Mouse (Mus musculus): ENCODE results near the gene Rad54l2. TPM values are rescaled to one million over a fixed set of nuclear protein-coding genes. Genes with fewer than 3 reads are reported as not detected.

Rad54l2 gene
- 1 to 10 TPM in 1 of 2 experiments, under 1 TPM in 1; 0.77 to 4.0 TPM for polyA plus RNA-seq (2012; fragmentation: generic; extraction: Trizol)

DNA sequence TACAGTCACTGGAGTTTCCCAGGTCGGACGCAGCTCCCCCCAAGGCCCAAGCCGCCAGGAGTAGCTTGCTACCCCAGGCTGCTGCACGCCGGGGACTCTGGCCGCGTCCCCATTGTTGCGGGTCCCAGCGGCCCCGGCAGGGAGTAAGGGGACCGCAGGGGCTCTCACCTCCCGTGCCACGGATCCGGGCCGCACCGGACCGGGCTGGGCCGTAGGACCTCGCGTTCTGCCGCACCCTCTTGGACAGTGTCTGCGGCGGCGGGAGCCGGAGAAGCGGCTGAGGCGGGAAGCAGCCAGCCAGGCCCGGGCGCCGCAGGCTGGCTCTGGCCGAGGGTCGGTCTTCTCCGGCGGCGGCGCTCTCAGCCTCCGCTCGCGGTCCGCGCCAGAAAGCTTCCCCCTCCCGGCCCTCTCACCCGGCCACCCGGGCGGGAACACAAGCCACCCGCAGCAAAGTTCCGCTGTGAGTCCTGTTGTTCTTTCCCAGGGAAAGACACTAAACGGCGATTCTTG is at the start of gene Rad54l2:
Gene Rad54l2, minus strand, starts transcription at position 383 of the 510 bp plus-strand sequence.

GRCm38 (mm10) chr9:106821618-106822380 is 32.8 kb upstream of the Rad54l2 start, which contains the start of gene Dcaf1:
TSS of gene Dcaf1 (plus strand) at chr9:106821874.

DNA sequence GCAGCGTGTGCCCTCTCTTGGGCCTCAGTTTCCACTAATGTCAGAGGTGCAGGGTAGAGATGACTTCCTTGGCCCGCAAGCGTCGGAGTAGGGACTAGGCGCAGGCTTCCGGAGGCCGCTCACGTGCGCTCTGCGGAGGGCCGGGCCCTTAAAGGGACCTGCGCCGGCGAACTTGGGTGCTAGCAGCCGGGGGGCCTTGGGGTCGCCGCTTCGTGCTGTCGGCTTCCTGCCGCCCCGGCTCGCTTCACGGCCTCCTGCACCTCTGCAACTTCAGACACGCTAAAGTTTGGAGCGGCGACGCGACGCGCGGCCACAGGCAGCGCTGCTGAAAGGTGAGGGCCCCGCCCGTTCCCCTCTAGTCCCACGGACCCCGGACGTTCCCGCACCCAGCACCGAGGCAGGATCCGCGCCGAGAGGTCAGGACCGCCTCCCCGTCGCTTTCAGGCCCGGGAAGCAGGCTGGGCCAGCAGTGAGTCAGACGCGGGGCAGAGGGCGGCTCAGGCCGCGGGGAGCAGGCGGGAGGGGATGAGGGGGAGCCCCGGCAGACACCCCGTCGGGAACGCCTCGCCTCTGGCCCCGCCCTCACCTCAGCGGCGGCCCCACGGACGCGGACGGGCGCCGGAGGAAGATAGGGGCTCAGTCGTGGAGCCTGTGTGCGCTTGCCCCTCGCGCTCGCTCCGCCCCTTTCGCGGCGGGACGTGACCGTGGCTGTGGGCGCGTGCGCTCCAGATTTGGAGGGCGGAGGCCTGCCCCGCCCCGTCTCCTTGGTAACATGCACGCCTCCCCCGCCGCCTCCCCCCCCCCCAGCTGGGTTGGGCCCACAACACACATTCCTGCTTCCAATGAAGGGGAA is 103.5 kb downstream of the Rad54l2 start, which contains the start of gene Tex264:
Gene Tex264, minus strand, starts transcription at position 679 of the 853 bp plus-strand sequence.

GRCm38 (mm10) chr9:106655884-106656720 is 132.9 kb downstream of the Rad54l2 start, which contains the start of gene Grm2:
TSS of gene Grm2 (minus strand) at chr9:106656082.

Other genes with a start within 250 kb of the Rad54l2 start
- gene Iqcf3, start 227.6 kb downstream of the Rad54l2 start, polyA plus RNA-seq (2012; fragmentation: generic; extraction: Trizol), result not detected
- gene Iqcf4, start 218.2 kb downstream of the Rad54l2 start, polyA plus RNA-seq (2012; fragmentation: generic; extraction: Trizol), result not detected
- not detected for gene Iqcf6, start 162.6 kb downstream of the Rad54l2 start, polyA plus RNA-seq (2012; fragmentation: generic; extraction: Trizol)
- not detected for gene Grm2, start 133.1 kb downstream of the Rad54l2 start, polyA plus RNA-seq (2012; fragmentation: generic; extraction: Trizol)
- gene Tex264, start 103.3 kb downstream of the Rad54l2 start, polyA plus RNA-seq (2012; fragmentation: generic; extraction: Trizol), result 100 to 1,000 TPM; 117 to 130 TPM
- 1 to 10 TPM in 1 of 2 experiments, under 1 TPM in 1; 0.69 to 6.7 TPM for gene Dcaf1, start 32.7 kb upstream of the Rad54l2 start, polyA plus RNA-seq (2012; fragmentation: generic; extraction: Trizol)
- gene Rbm15b, start 98.2 kb upstream of the Rad54l2 start, polyA plus RNA-seq (2012; fragmentation: generic; extraction: Trizol), result 10 to 100 TPM in 1 of 2 experiments, 1 to 10 TPM in 1; 9.9 to 15.9 TPM
- gene Manf, start 102.8 kb upstream of the Rad54l2 start, polyA plus RNA-seq (2012; fragmentation: generic; extraction: Trizol), result 100 to 1,000 TPM; 235 to 273 TPM